Mouse (Mus musculus): ENCODE data around the gene Tbc1d17. TPM values are rescaled to one million over a fixed set of nuclear protein-coding genes. Genes with fewer than 3 reads are reported as not detected.
A peak's percentile ranks its signal among the peaks of the same experiment; 100 is the strongest.
"Not testable (repeated sequence)": the region's sequence is repeated elsewhere in the genome, so short reads cannot be mapped to it uniquely, and the experiment has no call there.

Tbc1d17 gene
- polyA plus RNA-seq, 1 experiment from 2014 or later, result 69.0 TPM

DNA sequence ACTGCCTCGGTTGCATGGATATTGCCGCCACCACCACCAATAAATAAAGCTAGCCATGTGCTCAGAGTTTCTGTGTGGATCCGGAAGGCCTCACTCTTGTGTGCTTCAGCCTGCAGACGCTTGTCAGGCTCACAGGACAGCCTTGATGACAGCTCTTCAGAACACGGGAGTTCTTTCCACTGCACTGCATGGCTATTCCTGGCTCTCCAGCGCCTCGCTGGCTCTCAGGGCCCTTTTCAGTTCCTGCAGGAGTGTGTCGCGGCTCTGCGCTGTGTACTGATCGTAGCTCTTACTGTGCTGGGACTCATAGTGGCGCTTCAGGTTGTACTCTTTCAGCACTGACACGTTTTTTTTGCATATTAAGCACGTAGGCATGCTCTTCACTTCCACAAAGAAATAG lies 29.0 kb upstream of the Tbc1d17 start:
- H3K36me3 ChIP-seq (ENCODE audit: control insufficient read depth, insufficient read depth, low read length), result peaks cover 28% of the 10 kb centered on the region
- H3K4me1 ChIP-seq (ENCODE audit: control insufficient read depth, insufficient read depth, low read length), result no peaks in the 10 kb centered on the region
- WGBS, result 88% methylated on average over 14 of the region's 14 CpGs
- no peak overlapping the region for H3K27ac ChIP-seq (replicated peaks; ENCODE audit: low read depth, low read length)
- no peak overlapping the region for H3K4me2 ChIP-seq (ENCODE audit: low read depth, severe bottlenecking)
- ATAC-seq (ENCODE audit: insufficient number of reproducible peaks, low FRiP score, low TSS enrichment, low read depth) (no peak), DNase-seq (ENCODE audit: low spot score) (no peak)
- H3K4me3 ChIP-seq (ENCODE audit: low read depth, low read length), result no peak overlapping the region
- H3K27me3 ChIP-seq (ENCODE audit: control insufficient read depth, insufficient read depth, low read length), result no peaks in the 10 kb centered on the region
- H3K9me3 ChIP-seq (ENCODE audit: control insufficient read depth, low read length), result no peaks in the 10 kb centered on the region
- H3K9ac ChIP-seq (ENCODE audit: low read length), result no peak overlapping the region

DNA sequence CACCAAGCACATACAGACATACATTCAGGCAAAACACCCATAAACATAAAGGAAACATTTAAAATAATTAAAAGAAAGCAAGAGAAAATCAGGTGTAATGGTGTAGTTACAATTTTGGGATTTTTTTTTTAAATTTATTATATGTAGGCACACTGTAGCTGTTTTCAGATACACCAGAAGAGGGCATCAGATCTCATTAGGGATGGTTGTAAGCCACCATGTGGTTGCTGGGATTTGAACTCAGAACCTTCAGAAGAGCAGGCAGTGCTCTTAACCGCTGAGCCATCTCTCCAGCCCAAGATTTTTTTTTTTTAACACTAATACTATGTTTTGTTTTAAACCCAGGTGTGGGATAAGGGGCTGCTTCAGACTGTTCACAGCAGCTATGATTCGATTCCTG lies 22.9 kb upstream of the Tbc1d17 start:
- not testable (repeated sequence) for H3K4me2 ChIP-seq (ENCODE audit: low read depth, severe bottlenecking); DNase-seq (ENCODE audit: low spot score); H3K36me3 ChIP-seq (ENCODE audit: control insufficient read depth, insufficient read depth, low read length); H3K9ac ChIP-seq (ENCODE audit: low read length); ATAC-seq (ENCODE audit: insufficient number of reproducible peaks, low FRiP score, low TSS enrichment, low read depth); H3K4me3 ChIP-seq (ENCODE audit: low read depth, low read length); H3K27ac ChIP-seq (replicated peaks; ENCODE audit: low read depth, low read length); H3K9me3 ChIP-seq (ENCODE audit: control insufficient read depth, low read length); H3K27me3 ChIP-seq (ENCODE audit: control insufficient read depth, insufficient read depth, low read length)
- peaks cover 16% of the 10 kb centered on the region for H3K4me1 ChIP-seq (ENCODE audit: control insufficient read depth, insufficient read depth, low read length)
- WGBS, result 89% methylated on average over 2 of the region's 2 CpGs

DNA sequence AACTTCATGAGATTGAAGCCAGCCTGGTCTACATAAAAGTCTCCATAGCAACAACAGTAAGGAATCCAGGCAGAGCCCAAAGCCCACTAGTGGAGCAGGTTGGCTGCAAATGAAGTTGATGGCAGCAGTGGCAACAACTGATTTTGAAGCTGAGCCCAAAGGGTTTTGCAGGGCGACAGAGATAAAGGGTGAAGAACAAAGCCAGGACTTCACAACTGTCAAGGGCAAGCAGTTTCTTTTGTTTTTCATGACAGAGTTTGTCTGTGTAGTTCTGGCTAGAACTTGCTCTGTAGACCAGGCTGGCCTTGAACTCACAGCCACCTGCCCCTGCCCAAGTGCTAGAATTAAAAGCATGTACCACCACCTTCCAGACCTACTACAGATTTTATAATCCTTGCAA lies 22.3 kb upstream of the Tbc1d17 start:
- Histone ChIP-seq H3K4me1 (ENCODE audit: control insufficient read depth, insufficient read depth, low read length) (peaks cover 22% of the 10 kb centered on the region), H3K4me2 (ENCODE audit: low read depth, severe bottlenecking) (no peak overlapping the region), H3K4me3 (ENCODE audit: low read depth, low read length) (no peak overlapping the region), H3K36me3 (ENCODE audit: control insufficient read depth, insufficient read depth, low read length) (peaks cover 2% of the 10 kb centered on the region; the same call in 1 of the 2 replicates), H3K9ac (ENCODE audit: low read length) (no peak overlapping the region), H3K9me3 (ENCODE audit: control insufficient read depth, low read length) (no peaks in the 10 kb centered on the region), H3K27me3 (ENCODE audit: control insufficient read depth, insufficient read depth, low read length) (no peaks in the 10 kb centered on the region), H3K27ac (replicated peaks; ENCODE audit: low read depth, low read length) (no peak overlapping the region)
- WGBS, result 88% methylated on average over 1 of the region's 1 CpGs
- DNase-seq (ENCODE audit: low spot score) (no peak), ATAC-seq (ENCODE audit: insufficient number of reproducible peaks, low FRiP score, low TSS enrichment, low read depth) (no peak)

DNA sequence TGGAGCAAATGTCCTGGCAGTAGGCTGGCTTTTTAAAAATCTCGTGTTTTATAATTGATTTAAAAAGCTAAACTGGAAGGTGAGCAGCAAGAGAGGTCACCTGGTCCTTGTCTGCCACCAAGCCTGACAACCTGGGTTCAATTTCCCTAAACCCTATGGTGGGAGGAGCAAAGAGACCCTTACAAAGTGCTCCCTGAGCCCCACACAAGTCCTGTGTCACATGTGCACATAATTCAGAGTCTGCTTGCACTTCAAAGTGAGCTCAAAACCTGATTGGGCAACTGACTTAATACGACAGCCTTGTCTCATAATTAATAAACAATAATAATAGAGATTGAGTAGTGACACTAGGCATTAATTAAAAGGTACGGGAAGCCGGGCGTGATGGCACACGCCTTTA lies 21.7 kb upstream of the Tbc1d17 start:
- Histone ChIP-seq H3K9me3 (ENCODE audit: control insufficient read depth, low read length) (no peaks in the 10 kb centered on the region), H3K4me3 (ENCODE audit: low read depth, low read length) (no peak overlapping the region), H3K36me3 (ENCODE audit: control insufficient read depth, insufficient read depth, low read length) (peaks cover 2% of the 10 kb centered on the region; the same call in 1 of the 2 replicates), H3K27ac (replicated peaks; ENCODE audit: low read depth, low read length) (no peak overlapping the region), H3K9ac (ENCODE audit: low read length) (no peak overlapping the region), H3K27me3 (ENCODE audit: control insufficient read depth, insufficient read depth, low read length) (no peaks in the 10 kb centered on the region), H3K4me2 (ENCODE audit: low read depth, severe bottlenecking) (peak overlapping the region; percentile 85), H3K4me1 (ENCODE audit: control insufficient read depth, insufficient read depth, low read length) (peaks cover 24% of the 10 kb centered on the region)
- ATAC-seq (ENCODE audit: insufficient number of reproducible peaks, low FRiP score, low TSS enrichment, low read depth) (no peak), DNase-seq (ENCODE audit: low spot score) (no peak)
- 67% methylated on average over 6 of the region's 6 CpGs for WGBS

DNA sequence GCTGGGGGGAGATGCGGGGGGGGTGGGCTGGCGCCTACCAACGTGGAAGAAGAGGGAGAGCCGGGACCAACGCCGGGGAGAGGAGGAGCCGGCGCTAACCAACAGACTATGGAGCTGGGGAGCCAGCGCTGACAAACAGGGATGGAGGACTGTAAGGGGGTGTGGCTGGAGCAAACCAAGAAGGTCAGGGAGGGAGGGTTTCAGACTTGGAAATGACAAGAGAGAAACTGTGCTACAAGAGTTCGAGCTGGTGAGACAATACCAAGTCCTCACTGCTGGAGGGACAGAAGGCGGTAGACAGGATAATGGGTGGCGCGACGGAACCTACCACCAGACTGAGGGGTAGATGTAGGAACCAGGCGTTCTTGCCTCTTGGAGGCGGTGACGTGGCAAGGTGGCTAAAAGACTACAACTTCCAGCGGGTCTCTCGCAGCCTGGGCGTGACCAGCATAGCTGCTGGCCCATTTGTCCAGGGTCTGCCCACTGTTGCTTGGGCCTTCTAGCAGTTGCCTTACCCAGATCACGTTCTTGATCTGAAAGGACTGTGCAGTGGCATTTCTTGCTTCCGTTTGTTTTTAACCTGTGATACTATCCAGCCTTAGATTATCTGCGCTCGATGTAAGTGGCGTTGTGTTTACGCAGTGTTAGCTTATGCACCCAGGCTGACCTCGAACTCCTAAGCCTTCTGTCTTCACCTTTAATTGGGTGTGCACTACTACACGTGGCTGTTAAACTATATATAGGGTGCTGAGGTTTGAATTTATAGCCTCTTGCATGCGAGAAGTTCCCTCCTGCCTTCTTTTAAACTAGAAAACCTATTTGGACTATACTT lies 21.0 kb upstream of the Tbc1d17 start, which contains the start of gene Ptov1:
Gene Ptov1 (minus strand): TSS at position 92 of the 832 bp plus-strand sequence.
- DNase-seq (ENCODE audit: low spot score) (peak; percentile 92), ATAC-seq (ENCODE audit: insufficient number of reproducible peaks, low FRiP score, low TSS enrichment, low read depth) (peak; percentile 92)
- Histone ChIP-seq H3K27me3 (ENCODE audit: control insufficient read depth, insufficient read depth, low read length) (no peaks in the 10 kb centered on the region), H3K4me1 (ENCODE audit: control insufficient read depth, insufficient read depth, low read length) (peaks cover 24% of the 10 kb centered on the region), H3K9ac (ENCODE audit: low read length) (peak within 1 kb of the TSS; percentile 88), H3K4me2 (ENCODE audit: low read depth, severe bottlenecking) (peak within 1 kb of the TSS; percentile 85), H3K36me3 (ENCODE audit: control insufficient read depth, insufficient read depth, low read length) (peaks cover 6% of the 10 kb centered on the region; the same call in 1 of the 2 replicates), H3K27ac (replicated peaks; ENCODE audit: low read depth, low read length) (peak within 1 kb of the TSS; percentile 100), H3K4me3 (ENCODE audit: low read depth, low read length) (peak within 1 kb of the TSS; percentile 66), H3K9me3 (ENCODE audit: control insufficient read depth, low read length) (no peaks in the 10 kb centered on the region)
- 4% methylated on average over 29 of the region's 29 CpGs for WGBS

DNA sequence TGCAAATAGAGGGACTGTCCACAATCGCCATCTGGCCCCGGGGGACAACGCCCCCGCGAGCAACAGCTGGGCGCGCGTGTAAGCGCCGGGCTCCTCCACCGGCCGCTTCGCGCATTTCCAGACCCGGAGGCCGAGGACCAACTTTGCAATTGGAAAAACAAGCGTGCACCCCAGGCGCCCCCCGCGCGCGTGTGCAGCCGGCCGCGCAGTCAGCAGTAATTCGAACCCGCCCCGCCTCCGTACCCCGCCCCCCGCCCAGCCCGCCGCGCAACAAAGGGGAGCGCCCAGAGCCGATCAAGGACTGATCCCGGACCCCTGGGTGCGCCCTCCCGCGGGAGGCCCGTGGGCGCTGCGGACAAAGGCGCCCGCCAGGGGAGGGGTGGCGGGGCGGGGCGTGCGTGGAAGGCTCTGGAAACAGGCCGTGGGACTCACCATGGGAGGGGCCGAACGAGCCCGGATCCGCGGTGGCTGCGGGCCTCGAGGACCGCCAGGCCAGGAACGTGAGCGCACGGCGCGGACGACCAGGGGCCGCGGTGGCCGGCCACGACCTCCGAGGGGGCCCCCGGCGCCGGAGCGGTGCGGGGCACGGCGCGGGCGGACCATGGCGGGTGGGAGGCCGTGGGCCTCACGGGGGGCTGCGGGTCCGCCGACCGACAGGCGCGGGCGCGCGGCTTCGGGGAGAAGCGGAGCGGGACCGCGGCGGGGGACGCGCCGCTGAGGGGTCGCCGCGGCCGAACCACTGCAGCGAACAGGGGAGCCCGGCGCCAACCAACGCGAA lies 20.2 kb upstream of the Tbc1d17 start:
- under 1% methylated on average over 101 of the region's 108 CpGs for WGBS
- H3K27me3 ChIP-seq (ENCODE audit: control insufficient read depth, insufficient read depth, low read length), result no peaks in the 10 kb centered on the region
- no peaks in the 10 kb centered on the region for H3K9me3 ChIP-seq (ENCODE audit: control insufficient read depth, low read length)
- peaks cover 12% of the 10 kb centered on the region; the same call in 1 of the 2 replicates for H3K36me3 ChIP-seq (ENCODE audit: control insufficient read depth, insufficient read depth, low read length)
- ATAC-seq (ENCODE audit: insufficient number of reproducible peaks, low FRiP score, low TSS enrichment, low read depth) (peak; percentile 36; the same call in 1 of the 2 replicates), DNase-seq (ENCODE audit: low spot score) (peak; percentile 76)
- peak overlapping the region; percentile 88 for H3K9ac ChIP-seq (ENCODE audit: low read length)
- H3K4me2 ChIP-seq (ENCODE audit: low read depth, severe bottlenecking), result peak overlapping the region; percentile 85
- peaks cover 24% of the 10 kb centered on the region for H3K4me1 ChIP-seq (ENCODE audit: control insufficient read depth, insufficient read depth, low read length)
- H3K27ac ChIP-seq (replicated peaks; ENCODE audit: low read depth, low read length), result peak overlapping the region; percentile 100
- H3K4me3 ChIP-seq (ENCODE audit: low read depth, low read length), result peak overlapping the region; percentile 66

DNA sequence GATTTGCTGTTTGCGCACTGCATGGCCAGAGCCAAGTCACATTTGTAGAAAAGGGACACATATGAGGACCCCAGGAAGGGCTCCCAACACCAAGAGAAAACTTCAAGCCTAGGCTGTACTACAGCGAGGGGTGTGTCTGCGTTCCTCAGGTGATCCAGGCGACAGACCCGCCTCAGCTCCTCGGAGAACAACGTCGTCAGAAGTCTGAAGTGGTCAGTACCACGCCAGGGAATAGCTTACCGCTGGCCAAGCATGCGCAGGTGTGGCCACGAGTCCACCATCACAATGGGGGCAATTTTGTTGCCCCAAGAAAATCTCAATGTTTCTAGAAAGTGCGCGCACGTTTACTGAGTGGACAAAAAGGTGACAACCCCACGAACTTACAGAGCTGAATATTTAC lies 19.6 kb upstream of the Tbc1d17 start:
- Histone ChIP-seq H3K9me3 (ENCODE audit: control insufficient read depth, low read length) (no peaks in the 10 kb centered on the region), H3K4me2 (ENCODE audit: low read depth, severe bottlenecking) (peak overlapping the region; percentile 85), H3K9ac (ENCODE audit: low read length) (peak overlapping the region; percentile 88), H3K4me1 (ENCODE audit: control insufficient read depth, insufficient read depth, low read length) (peaks cover 24% of the 10 kb centered on the region), H3K27ac (replicated peaks; ENCODE audit: low read depth, low read length) (no peak overlapping the region), H3K4me3 (ENCODE audit: low read depth, low read length) (peak overlapping the region; percentile 66), H3K27me3 (ENCODE audit: control insufficient read depth, insufficient read depth, low read length) (no peaks in the 10 kb centered on the region), H3K36me3 (ENCODE audit: control insufficient read depth, insufficient read depth, low read length) (peaks cover 18% of the 10 kb centered on the region; the same call in 1 of the 2 replicates)
- 8% methylated on average over 16 of the region's 16 CpGs for WGBS
- DNase-seq (ENCODE audit: low spot score), result no peak
- ATAC-seq (ENCODE audit: insufficient number of reproducible peaks, low FRiP score, low TSS enrichment, low read depth), result no peak

DNA sequence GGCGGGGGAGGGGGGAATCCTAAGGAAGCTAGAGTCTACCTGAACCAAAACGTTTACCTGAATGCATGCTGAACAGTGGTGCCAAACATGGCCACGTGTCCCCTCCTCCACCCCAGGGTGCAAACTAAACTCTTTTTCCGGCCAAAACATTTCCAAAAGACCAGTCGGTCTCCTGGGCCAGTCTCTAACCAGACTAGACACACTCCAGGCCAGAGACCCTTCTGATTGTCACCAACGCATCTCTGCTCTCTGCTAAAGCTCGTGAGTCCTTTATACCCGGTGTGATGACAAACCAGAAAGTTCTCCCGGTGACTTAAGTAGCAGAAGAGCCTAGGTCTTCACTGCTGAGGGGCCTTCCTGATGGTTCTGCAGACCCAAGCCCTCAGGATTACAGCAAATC lies 18.9 kb upstream of the Tbc1d17 start:
- Histone ChIP-seq H3K9me3 (ENCODE audit: control insufficient read depth, low read length) (no peaks in the 10 kb centered on the region), H3K27me3 (ENCODE audit: control insufficient read depth, insufficient read depth, low read length) (no peaks in the 10 kb centered on the region), H3K4me3 (ENCODE audit: low read depth, low read length) (peak overlapping the region; percentile 66), H3K36me3 (ENCODE audit: control insufficient read depth, insufficient read depth, low read length) (peaks cover 24% of the 10 kb centered on the region; the same call in 1 of the 2 replicates), H3K9ac (ENCODE audit: low read length) (peak overlapping the region; percentile 45), H3K27ac (replicated peaks; ENCODE audit: low read depth, low read length) (no peak overlapping the region), H3K4me1 (ENCODE audit: control insufficient read depth, insufficient read depth, low read length) (peaks cover 24% of the 10 kb centered on the region), H3K4me2 (ENCODE audit: low read depth, severe bottlenecking) (peak overlapping the region; percentile 85)
- ATAC-seq (ENCODE audit: insufficient number of reproducible peaks, low FRiP score, low TSS enrichment, low read depth), result no peak
- WGBS, result 61% methylated on average over 9 of the region's 9 CpGs
- DNase-seq (ENCODE audit: low spot score), result no peak
